Mouse (Mus musculus) neural tube, embryonic 13.5 days (tissue): ENCODE measurements around the gene Kcnab1. TPM values are rescaled to one million over a fixed set of nuclear protein-coding genes. Genes with fewer than 3 reads are reported as not detected.
A peak's percentile ranks its signal among the peaks of the same experiment; 100 is the strongest.
"Not testable (repeated sequence)": the region's sequence is repeated elsewhere in the genome, so short reads cannot be mapped to it uniquely, and the experiment has no call there.

Source experiments
- ATAC-seq: fragments of 200-750 bp; cut with Nextera tagmentation; 2 replicates; pipeline ENCODE4 v1.8.0; 2017; ENCODE audit warnings: low read depth, mild to moderate bottlenecking, moderate TSS enrichment, moderate library complexity
- H3K27ac ChIP-seq: fragments of 300-500 bp; sonication (generic); replicated peaks from 2 replicates; pipeline ENCODE4 v1.5.1; 2015; ENCODE audit warnings: moderate library complexity, mild to moderate bottlenecking, inconsistent platforms
- H3K27me3 ChIP-seq: fragments of 300-500 bp; sonication (generic); 2 replicates; pipeline ENCODE4 v1.6.1; 2015; ENCODE audit warnings: mild to moderate bottlenecking, inconsistent platforms
- H3K36me3 ChIP-seq: fragments of 300-500 bp; sonication (generic); 2 replicates; pipeline ENCODE4 v1.6.1; 2015; ENCODE audit warnings: mild to moderate bottlenecking, inconsistent platforms
- H3K4me1 ChIP-seq: fragments of 300-500 bp; sonication (generic); replicated peaks from 2 replicates; pipeline ENCODE4 v1.6.1; 2015; ENCODE audit warnings: inconsistent platforms
- H3K4me2 ChIP-seq: fragments of 300-500 bp; sonication (generic); 2 replicates; pipeline ENCODE4 v1.6.1; 2015; ENCODE audit warnings: inconsistent platforms, mild to moderate bottlenecking, moderate library complexity
- H3K4me3 ChIP-seq: fragments of 300-500 bp; sonication (generic); 2 replicates; pipeline ENCODE4 v1.5.1; 2015; ENCODE audit warnings: mild to moderate bottlenecking, inconsistent platforms
- H3K9ac ChIP-seq: fragments of 300-500 bp; sonication (generic); 2 replicates; pipeline ENCODE4 v1.6.1; 2015; ENCODE audit warnings: moderate library complexity, mild to moderate bottlenecking, inconsistent platforms
- H3K9me3 ChIP-seq: fragments of 300-500 bp; sonication (generic); 2 replicates; pipeline ENCODE4 v1.6.1; 2016; ENCODE audit warnings: inconsistent platforms
- WGBS: fragments of 180-500 bp; shearing (Covaris S2); methylation state at CpG from one replicate; pipeline ENCODE4 v1.1.7; 2015; 5-methylcytosine and 5-hydroxymethylcytosine counted together
- polyA plus RNA-seq: library from polyadenylated mRNA; unstranded; fragments of >200 nt; fragmentation: Nextera tagmentation; extraction: Ambion mirVana; gene quantifications from 2 replicates; pipeline ENCODE4 v1.2.1, GENCODE M21; 2015

Kcnab1 gene
- polyA plus RNA-seq, 1 experiment from 2014 or later = 16.0 TPM

DNA sequence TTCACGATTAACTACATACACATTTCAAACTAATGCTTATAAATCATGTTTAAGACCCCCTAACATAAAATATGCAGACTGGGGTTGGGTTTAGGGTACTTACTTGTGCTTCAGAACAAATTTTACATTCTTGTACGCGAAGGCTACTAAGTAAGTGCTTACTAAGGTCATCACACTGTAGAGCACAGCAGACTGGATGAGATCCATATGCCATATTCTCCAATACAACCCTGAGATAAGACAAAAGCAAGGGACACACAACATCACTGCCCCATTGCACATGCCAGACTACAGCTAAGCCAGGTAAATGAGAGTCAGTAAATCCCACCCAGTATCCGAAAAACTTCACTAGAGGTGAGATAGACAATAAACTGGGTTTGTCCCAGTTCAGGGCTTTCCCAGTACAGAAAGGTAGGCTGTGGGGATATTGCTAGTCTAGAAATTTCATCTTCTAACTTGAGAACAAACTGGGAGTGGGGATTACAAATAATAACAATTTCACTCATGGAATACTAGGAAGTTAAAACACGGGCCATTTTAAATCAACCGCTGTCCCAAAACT lies 282.1 kb downstream of the Kcnab1 start:
- H3K27ac ChIP-seq = no peak overlapping the region
- H3K9me3 ChIP-seq = no peaks in the 10 kb centered on the region
- peaks cover 35% of the 10 kb centered on the region for H3K36me3 ChIP-seq
- peaks cover 19% of the 10 kb centered on the region for H3K4me1 ChIP-seq
- H3K27me3 ChIP-seq = no peaks in the 10 kb centered on the region
- ATAC-seq = no peak
- H3K4me2 ChIP-seq = peak overlapping the region; percentile 84
- H3K4me3 ChIP-seq = peak overlapping the region; percentile 85
- H3K9ac ChIP-seq = peak overlapping the region; percentile 92
- WGBS = 39% methylated on average over 6 of the region's 6 CpGs

DNA sequence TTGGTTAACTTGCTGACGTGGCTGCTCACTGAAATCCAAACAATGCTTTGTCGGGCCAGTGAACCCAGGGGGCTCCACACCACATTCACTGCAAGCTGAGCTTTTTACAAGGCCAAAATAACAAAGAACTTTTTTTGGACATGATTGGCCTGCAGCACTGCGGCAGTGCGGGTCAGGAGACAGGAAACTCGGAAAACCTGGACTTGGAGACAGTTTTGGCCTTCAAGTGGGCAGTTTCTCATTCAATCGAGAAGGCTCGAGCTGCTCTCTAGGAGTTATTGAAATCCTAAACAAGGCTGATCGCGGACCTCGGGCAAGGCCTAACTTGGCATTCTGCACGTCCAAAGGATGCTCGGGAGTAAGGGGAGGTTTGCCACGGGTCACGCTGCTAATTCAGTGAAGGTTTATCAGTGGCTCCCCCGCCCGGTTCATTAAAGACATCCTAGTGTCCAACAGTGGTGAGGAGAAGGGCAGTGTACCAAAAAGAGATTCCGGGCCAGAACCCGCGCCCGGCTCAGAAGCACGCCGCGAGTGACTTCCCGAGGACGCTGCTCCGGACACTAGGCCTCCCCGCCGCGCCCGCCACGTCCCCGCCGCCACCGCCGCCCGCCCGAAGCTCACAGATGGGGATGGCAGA lies 282.7 kb downstream of the Kcnab1 start:
- Histone ChIP-seq H3K4me1 (peaks cover 19% of the 10 kb centered on the region), H3K9me3 (no peaks in the 10 kb centered on the region), H3K36me3 (peaks cover 29% of the 10 kb centered on the region), H3K4me2 (peak overlapping the region; percentile 84), H3K27ac (peak overlapping the region; percentile 88), H3K9ac (peak overlapping the region; percentile 92), H3K27me3 (no peaks in the 10 kb centered on the region), H3K4me3 (peak overlapping the region; percentile 85)
- peak; percentile 62 for ATAC-seq
- under 1% methylated on average over 37 of the region's 37 CpGs for WGBS

GRCm38 (mm10) chr3:65392421-65392817 lies 283.2 kb downstream of the Kcnab1 start, which contains the start of gene Ssr3:
Gene Ssr3 (minus strand): TSS chr3:65392623.
- Histone ChIP-seq H3K4me2 (peak within 1 kb of the TSS; percentile 84), H3K9me3 (no peaks in the 10 kb centered on the region), H3K4me3 (peak within 1 kb of the TSS; percentile 85), H3K27ac (peak within 1 kb of the TSS; percentile 88), H3K27me3 (no peaks in the 10 kb centered on the region), H3K36me3 (peaks cover 23% of the 10 kb centered on the region), H3K9ac (peak within 1 kb of the TSS; percentile 92), H3K4me1 (peaks cover 19% of the 10 kb centered on the region)
- under 1% methylated on average over 36 of the region's 36 CpGs for WGBS
- peak; percentile 100 for ATAC-seq

DNA sequence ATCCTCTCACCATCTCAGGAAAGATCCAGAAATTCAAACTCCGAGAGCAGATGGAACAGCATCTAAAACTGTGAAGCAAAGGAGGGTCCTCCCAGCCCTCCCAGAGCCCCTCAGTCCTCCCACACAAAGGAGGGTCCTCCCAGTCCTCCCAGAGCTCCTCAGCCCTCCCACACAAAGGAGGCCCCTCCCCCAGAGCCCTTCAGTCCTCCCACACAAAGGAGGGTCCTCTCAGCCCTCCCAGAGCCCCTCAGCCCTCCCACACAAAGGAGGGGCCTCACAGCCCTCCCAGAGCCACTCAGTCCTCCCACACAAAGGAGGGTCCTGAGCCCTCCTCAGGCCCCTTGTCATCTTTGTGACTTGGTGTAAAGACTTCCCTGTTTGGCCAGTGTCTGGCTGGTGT lies 285.9 kb downstream of the Kcnab1 start:
- not testable (repeated sequence) for H3K9me3 ChIP-seq, H3K9ac ChIP-seq, H3K36me3 ChIP-seq, H3K27me3 ChIP-seq, ATAC-seq, H3K4me2 ChIP-seq, H3K27ac ChIP-seq, H3K4me3 ChIP-seq
- 92% methylated on average over 1 of the region's 1 CpGs for WGBS
- peaks cover 14% of the 10 kb centered on the region for H3K4me1 ChIP-seq

DNA sequence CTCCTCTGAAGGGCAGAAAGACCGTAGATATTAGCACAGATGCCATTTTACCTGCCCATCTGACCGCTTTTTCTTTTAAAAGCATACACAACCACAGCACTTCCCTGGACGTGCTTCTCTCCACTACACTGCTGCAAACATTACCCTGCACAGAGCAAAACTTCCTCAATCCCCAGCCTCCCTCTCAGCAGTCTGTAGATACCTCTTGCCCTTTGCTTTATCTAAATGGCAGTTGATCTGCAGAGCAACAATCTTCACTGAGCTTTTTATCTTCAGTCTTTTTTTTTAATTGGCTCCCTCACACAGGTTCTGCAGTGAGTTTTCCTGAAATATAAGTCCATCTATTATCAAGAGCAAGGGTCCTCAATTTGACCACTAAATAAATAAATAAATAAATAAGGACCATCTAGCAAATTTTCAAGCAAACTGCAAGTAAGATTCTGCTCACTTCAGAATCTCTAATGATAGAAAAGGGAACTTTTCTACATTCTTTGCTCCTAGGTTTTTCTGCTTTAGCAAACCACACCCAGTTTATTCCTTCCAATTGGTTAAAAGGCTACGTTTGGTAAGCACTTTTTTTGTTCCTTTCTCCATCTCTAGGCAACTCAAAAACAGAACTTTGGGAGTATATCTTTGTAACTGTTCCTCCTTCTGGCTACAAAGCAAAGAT lies 287.8 kb downstream of the Kcnab1 start:
- Histone ChIP-seq H3K27me3 (no peaks in the 10 kb centered on the region), H3K4me2 (no peak overlapping the region), H3K9ac (no peak overlapping the region), H3K27ac (no peak overlapping the region), H3K4me3 (no peak overlapping the region), H3K4me1 (no peaks in the 10 kb centered on the region), H3K9me3 (no peaks in the 10 kb centered on the region), H3K36me3 (no peaks in the 10 kb centered on the region)
- WGBS = 90% methylated on average over 4 of the region's 4 CpGs
- ATAC-seq = no peak

- WGBS = 95% methylated on average over 3 of the region's 3 CpGs
These were observed 288.4 kb downstream of the Kcnab1 start for GRCm38 (mm10) chr3:65397566-65397965.

DNA sequence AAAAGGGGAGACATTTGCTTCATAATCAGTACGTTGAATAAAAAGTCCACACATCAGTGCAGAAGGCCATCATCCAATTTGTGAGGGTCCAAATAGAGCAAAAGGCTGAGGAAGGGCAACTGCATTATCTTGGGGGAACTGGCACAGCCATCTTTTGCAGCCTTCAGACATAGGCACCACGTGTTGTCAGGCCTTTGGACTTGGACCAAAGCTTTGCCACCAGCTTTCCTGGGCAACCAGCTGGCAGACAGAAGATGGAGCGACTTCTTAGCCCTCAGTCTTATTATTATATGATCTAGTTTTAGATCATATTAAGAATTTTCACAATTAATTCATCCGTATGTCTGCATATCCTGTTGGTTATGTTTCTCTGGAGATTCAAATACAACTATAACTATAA lies 296.6 kb downstream of the Kcnab1 start:
- WGBS = 79% methylated on average over 4 of the region's 4 CpGs
- no peak for ATAC-seq
- Histone ChIP-seq H3K27me3 (no peaks in the 10 kb centered on the region), H3K4me3 (no peak overlapping the region), H3K36me3 (no peaks in the 10 kb centered on the region), H3K9me3 (no peaks in the 10 kb centered on the region), H3K4me2 (no peak overlapping the region), H3K27ac (no peak overlapping the region), H3K9ac (no peak overlapping the region), H3K4me1 (no peaks in the 10 kb centered on the region)

More at GRCm38 (mm10) chr3:65397566-65397965, 288.4 kb downstream of the Kcnab1 start:
- Histone ChIP-seq H3K27ac (no peak overlapping the region), H3K4me1 (no peaks in the 10 kb centered on the region), H3K27me3 (no peaks in the 10 kb centered on the region), H3K9ac (no peak overlapping the region), H3K36me3 (no peaks in the 10 kb centered on the region), H3K4me3 (no peak overlapping the region), H3K9me3 (no peaks in the 10 kb centered on the region), H3K4me2 (no peak overlapping the region)
- no peak for ATAC-seq

GRCm38 (mm10) chr3:65407891-65408290 lies 298.7 kb downstream of the Kcnab1 start:
- no peak overlapping the region for H3K4me3 ChIP-seq
- no peaks in the 10 kb centered on the region for H3K9me3 ChIP-seq
- no peak overlapping the region for H3K9ac ChIP-seq
- H3K27me3 ChIP-seq = no peaks in the 10 kb centered on the region
- ATAC-seq = no peak
- H3K27ac ChIP-seq = no peak overlapping the region
- H3K36me3 ChIP-seq = no peaks in the 10 kb centered on the region
- no peak overlapping the region for H3K4me2 ChIP-seq
- no peaks in the 10 kb centered on the region for H3K4me1 ChIP-seq

DNA sequence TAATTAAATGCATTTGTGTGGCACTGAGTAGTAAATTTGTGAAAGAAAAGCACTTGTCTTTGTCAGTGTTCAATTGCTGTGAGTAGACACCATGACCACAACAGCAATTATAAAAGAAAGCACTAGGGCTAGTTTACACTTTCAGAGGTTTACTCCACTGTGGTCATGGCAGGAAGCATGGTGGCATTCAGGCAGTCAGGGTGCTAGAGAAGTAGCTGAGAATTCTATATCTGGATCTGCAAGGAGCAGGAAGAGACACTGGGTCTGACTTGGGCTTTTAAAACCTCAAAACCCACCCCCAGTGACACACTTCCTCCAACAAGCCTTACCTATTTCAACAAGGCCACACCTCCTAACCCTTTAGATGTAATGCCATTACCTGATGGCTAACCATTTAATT lies 307.4 kb downstream of the Kcnab1 start:
- H3K9ac ChIP-seq = no peak overlapping the region
- ATAC-seq = no peak
- H3K4me1 ChIP-seq = no peaks in the 10 kb centered on the region
- H3K27me3 ChIP-seq = no peaks in the 10 kb centered on the region
- H3K9me3 ChIP-seq = no peaks in the 10 kb centered on the region
- H3K4me3 ChIP-seq = no peak overlapping the region
- no peak overlapping the region for H3K27ac ChIP-seq
- no peak overlapping the region for H3K4me2 ChIP-seq
- no peaks in the 10 kb centered on the region for H3K36me3 ChIP-seq

DNA sequence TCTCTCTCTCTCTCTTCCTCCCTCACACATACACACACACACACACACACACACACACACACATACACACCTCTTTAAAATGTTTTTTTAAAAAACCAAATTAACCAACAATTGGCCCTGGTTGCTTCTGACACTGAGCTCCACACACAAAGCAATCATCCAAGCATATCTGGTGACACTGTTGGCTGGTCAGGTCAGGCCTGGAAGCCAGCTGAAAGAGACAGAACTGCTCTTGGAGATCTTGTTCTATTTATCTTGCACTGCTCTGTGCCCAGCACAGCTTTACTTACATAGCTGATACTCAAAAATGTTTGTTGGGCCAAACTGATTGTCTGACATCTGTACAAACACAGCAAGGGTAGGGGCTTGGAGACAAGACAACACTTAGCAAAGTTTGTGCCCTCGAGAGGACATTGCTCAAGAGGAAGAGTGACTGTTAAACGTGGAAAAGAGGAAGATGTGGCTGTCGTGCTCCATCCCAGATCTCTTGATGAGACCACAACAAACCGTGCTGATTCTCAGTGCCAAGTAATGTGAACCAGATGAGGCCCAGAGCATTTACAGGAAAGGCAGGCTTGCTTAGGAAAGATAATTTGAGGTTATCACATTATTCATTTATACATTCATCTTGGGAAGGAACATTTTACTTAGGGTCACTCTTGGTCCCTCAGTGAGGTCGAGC lies 308.9 kb downstream of the Kcnab1 start:
- Histone ChIP-seq H3K9me3 (no peaks in the 10 kb centered on the region), H3K27ac (no peak overlapping the region), H3K4me3 (no peak overlapping the region), H3K27me3 (no peaks in the 10 kb centered on the region), H3K36me3 (no peaks in the 10 kb centered on the region), H3K4me1 (no peaks in the 10 kb centered on the region), H3K9ac (no peak overlapping the region), H3K4me2 (no peak overlapping the region)
- 68% methylated on average over 5 of the region's 5 CpGs for WGBS
- ATAC-seq = no peak

DNA sequence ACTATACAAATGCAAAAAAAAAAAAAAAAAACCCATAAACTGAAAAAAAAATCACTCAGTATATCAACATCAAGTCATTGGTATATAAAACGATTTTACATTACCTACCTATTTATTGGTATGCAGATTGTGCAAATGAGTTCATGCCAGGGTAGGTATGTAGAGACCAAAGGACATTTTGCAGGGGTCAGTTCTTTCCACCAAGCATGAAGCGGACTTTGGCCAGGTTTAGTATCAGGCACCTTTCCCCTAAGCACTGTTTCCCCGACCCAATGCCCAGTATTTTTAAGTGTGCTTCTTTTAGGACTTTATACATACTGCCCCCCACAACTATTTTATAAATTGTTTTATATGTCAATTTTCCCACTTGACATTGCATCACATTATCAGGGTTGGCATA lies 310.5 kb downstream of the Kcnab1 start:
- H3K9ac ChIP-seq = no peak overlapping the region
- H3K4me1 ChIP-seq = no peaks in the 10 kb centered on the region
- WGBS = 86% methylated on average over 3 of the region's 3 CpGs
- H3K27me3 ChIP-seq = no peaks in the 10 kb centered on the region
- no peak overlapping the region for H3K4me3 ChIP-seq
- no peaks in the 10 kb centered on the region for H3K36me3 ChIP-seq
- ATAC-seq = no peak
- no peak overlapping the region for H3K4me2 ChIP-seq
- H3K9me3 ChIP-seq = no peaks in the 10 kb centered on the region
- no peak overlapping the region for H3K27ac ChIP-seq
